Mouse (Mus musculus): ENCODE data around the gene Rbm34. TPM values are rescaled to one million over a fixed set of nuclear protein-coding genes. Genes with fewer than 3 reads are reported as not detected.

Gene Rbm34
- total and polyA plus RNA-seq, 3 experiments = 25.9 TPM; not detected in 1

DNA sequence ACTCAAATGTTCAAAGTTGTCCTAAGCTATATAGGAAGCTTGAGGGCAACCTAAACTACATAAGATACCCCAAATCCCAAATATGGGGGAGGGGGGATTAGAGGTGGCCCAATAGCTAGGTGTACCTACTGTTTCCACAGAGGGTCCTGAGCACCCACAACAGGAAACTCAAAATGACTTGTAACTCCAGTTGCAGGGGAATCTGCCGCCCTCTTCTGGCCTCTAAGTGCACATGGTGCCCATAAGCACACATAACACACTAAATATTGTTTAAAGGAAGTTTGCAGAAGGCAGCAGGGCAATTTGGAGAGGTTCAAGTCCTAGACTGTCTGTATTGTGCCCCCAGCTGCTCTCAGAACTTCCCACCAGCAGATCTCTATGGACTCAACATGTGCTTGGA is 43.8 kb downstream of the Rbm34 start (continued):
- TF ChIP-seq USF1 (IDR thresholded peaks at IDR 0.05; ENCODE audit: low read depth, low read length) (no peak), CHD1 (IDR thresholded peaks at IDR 0.05; ENCODE audit: low read depth, low read length) (no peak), RAD21 (IDR thresholded peaks at IDR 0.05; ENCODE audit: low read depth, low read length) (peak; percentile 64), GABPA (IDR thresholded peaks at IDR 0.05; ENCODE audit: low read depth, low read length) (no peak), CTCF (IDR thresholded peaks at IDR 0.05 in 2 of 3, conservative IDR thresholded peaks at IDR 0.05 in 1 of 3; ENCODE audit: control insufficient read depth in 1 of 3, insufficient read depth in 1 of 3, low read depth in 2 of 3, low read length in 3 of 3, poor library complexity in 1 of 3, severe bottlenecking in 1 of 3) (peak; percentile 50 to 75 (median 64)), MEF2A (IDR thresholded peaks at IDR 0.05; ENCODE audit: extremely low read depth, insufficient replicate concordance, low read depth, low read length, poor library complexity, severe bottlenecking) (no peak), MYB (IDR thresholded peaks at IDR 0.05; ENCODE audit: low read depth, low read length) (no peak), MAZ (IDR thresholded peaks at IDR 0.05; ENCODE audit: low read depth, low read length) (0 out of 2 replicates have a peak, but pooled peaks have one; percentile 22), MXI1 (IDR thresholded peaks at IDR 0.05; ENCODE audit: low read depth, low read length) (no peak), E2F4 (IDR thresholded peaks at IDR 0.05; ENCODE audit: borderline replicate concordance, low read depth, low read length) (no peak), ETS1 (IDR thresholded peaks at IDR 0.05; ENCODE audit: low read depth, low read length) (no peak), ZMIZ1 (IDR thresholded peaks at IDR 0.05; ENCODE audit: low read depth, low read length) (no peak)

DNA sequence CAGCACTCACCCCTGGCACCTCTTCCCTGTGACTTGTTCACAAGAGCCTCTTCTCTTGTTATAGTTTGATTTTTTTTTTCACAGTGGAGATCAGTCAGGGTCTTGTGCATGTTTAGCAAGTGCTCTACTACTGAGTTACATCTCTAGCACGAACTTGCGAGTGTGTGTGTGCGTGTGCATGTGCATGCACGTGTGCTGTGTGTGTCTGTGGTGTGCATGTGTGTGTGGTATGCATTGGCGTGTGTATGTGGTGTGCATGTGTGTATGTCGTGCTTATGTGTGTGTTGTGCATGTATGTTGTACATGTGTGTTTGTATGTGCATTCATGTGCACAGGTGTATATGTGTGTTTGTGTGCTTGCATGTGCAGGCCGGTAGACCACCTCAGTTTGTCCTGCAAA is 47.9 kb downstream of the Rbm34 start:
- no peaks in the 10 kb centered on the region for H3K4me1 ChIP-seq (ENCODE audit: control insufficient read depth in 1 of 2, insufficient read depth in 2 of 2, low read length in 2 of 2)
- no peak overlapping the region for H3K27ac ChIP-seq (ENCODE audit: control insufficient read depth, low read depth, low read length)
- H3K9me3 ChIP-seq (replicated peaks; ENCODE audit: insufficient read depth, low read length) = no peaks in the 10 kb centered on the region
- DNase-seq (ENCODE audit: low read depth, low spot score) = no peak
- no peaks in the 10 kb centered on the region; a peak in 1 of 4 replicates for H3K36me3 ChIP-seq (ENCODE audit: control insufficient read depth in 1 of 2, insufficient read depth in 2 of 2, low read length in 2 of 2)
- H3K79me2 ChIP-seq (ENCODE audit: control insufficient read depth, insufficient read depth, low read length, poor library complexity) = no peaks in the 10 kb centered on the region
- TF ChIP-seq USF2 (IDR thresholded peaks at IDR 0.05; ENCODE audit: borderline replicate concordance in 1 of 2, insufficient read depth in 1 of 2, low read depth in 1 of 2, low read length in 2 of 2) (no peak), ZKSCAN1 (IDR thresholded peaks at IDR 0.05; ENCODE audit: low read depth, low read length) (no peak), JUND (IDR thresholded peaks at IDR 0.05; ENCODE audit: low read depth, low read length) (no peak), EP300 (IDR thresholded peaks at IDR 0.05; ENCODE audit: low read depth in 1 of 2, low read length in 2 of 2) (no peak), MAZ (IDR thresholded peaks at IDR 0.05; ENCODE audit: low read depth, low read length) (no peak), RCOR1 (IDR thresholded peaks at IDR 0.05; ENCODE audit: low read depth, low read length) (no peak), POLR2A (IDR thresholded peaks at IDR 0.05; ENCODE audit: control insufficient read depth in 1 of 2, insufficient read depth in 1 of 2, low read depth in 1 of 2, low read length in 2 of 2, poor library complexity in 1 of 2) (no peak), MYB (IDR thresholded peaks at IDR 0.05; ENCODE audit: low read depth, low read length) (no peak), SMC3 (IDR thresholded peaks at IDR 0.05; ENCODE audit: low read depth, low read length) (no peak), MAX (IDR thresholded peaks at IDR 0.05; ENCODE audit: low read length) (no peak), GABPA (IDR thresholded peaks at IDR 0.05; ENCODE audit: low read depth, low read length) (no peak), ELF1 (IDR thresholded peaks at IDR 0.05; ENCODE audit: low read depth, low read length) (no peak), MXI1 (IDR thresholded peaks at IDR 0.05; ENCODE audit: low read depth, low read length) (no peak), BHLHE40 (IDR thresholded peaks at IDR 0.05; ENCODE audit: borderline replicate concordance, low read depth, low read length) (no peak), TBP (IDR thresholded peaks at IDR 0.05; ENCODE audit: low read depth, low read length) (no peak), NELFE (IDR thresholded peaks at IDR 0.05; ENCODE audit: low read depth, low read length) (no peak)
- no peak overlapping the region for H3K4me3 ChIP-seq (ENCODE audit: control insufficient read depth in 1 of 2, insufficient read depth in 1 of 2, low read depth in 2 of 2, low read length in 2 of 2)
- no peaks in the 10 kb centered on the region for H3K27me3 ChIP-seq (ENCODE audit: control insufficient read depth in 1 of 2, insufficient read depth in 2 of 2, low read length in 2 of 2)
- H3K9ac ChIP-seq (ENCODE audit: control insufficient read depth, low read depth, low read length, poor library complexity, severe bottlenecking) = no peak overlapping the region
